Mouse (Mus musculus) kidney, adult 2 months (tissue): ENCODE measurements around the gene Catsper2. TPM values are rescaled to one million over a fixed set of nuclear protein-coding genes. Genes with fewer than 3 reads are reported as not detected.

Experiments
- DNase-seq: peaks from one replicate; pipeline ENCODE4 v3.0.0; 2021
- H3K27ac ChIP-seq: fragments of 200-500 bp; 2 replicates; pipeline ENCODE4 v1.5.1; 2012; ENCODE audit warnings: low read depth, low read length, control low read depth, inconsistent platforms; ENCODE audit not compliant: insufficient read depth
- H3K27me3 ChIP-seq: fragments of 200-500 bp; replicated peaks from 2 replicates; pipeline ENCODE4 v1.6.1; 2012; ENCODE audit warnings: mild to moderate bottlenecking, moderate library complexity, low read length, inconsistent platforms; ENCODE audit not compliant: control insufficient read depth, insufficient read depth
- H3K36me3 ChIP-seq: fragments of 200-500 bp; 2 replicates; pipeline ENCODE4 v1.6.1; 2012; ENCODE audit warnings: mild to moderate bottlenecking, moderate library complexity, low read length, inconsistent platforms; ENCODE audit not compliant: control insufficient read depth, insufficient read depth
- H3K4me1 ChIP-seq: fragments of 200-500 bp; 2 replicates; pipeline ENCODE4 v1.6.1; 2011; ENCODE audit warnings: low read length; ENCODE audit not compliant: control insufficient read depth, insufficient read depth
- H3K4me3 ChIP-seq: fragments of 200-500 bp; 2 replicates; pipeline ENCODE4 v1.5.1; 2011; ENCODE audit warnings: mild to moderate bottlenecking, low read depth, low read length, control low read depth; ENCODE audit not compliant: insufficient read depth
- CTCF ChIP-seq: fragments of 200-500 bp; conservative IDR thresholded peaks from 2 replicates; pipeline ENCODE4 v1.5.1; 2011; ENCODE audit warnings: low read depth, mild to moderate bottlenecking, control low read depth, low read length, moderate library complexity, mixed read lengths; ENCODE audit not compliant: insufficient read depth, insufficient read length
- POLR2A ChIP-seq: fragments of 200-500 bp; IDR thresholded peaks from one replicate; pipeline ENCODE4 v1.6.1; 2011; ENCODE audit warnings: low read depth, low read length, control low read depth
- WGBS: fragments of 180-500 bp; shearing (Covaris S2); methylation state at CpG from one replicate; pipeline ENCODE4 v1.1.7; 2018; 5-methylcytosine and 5-hydroxymethylcytosine counted together
- polyA plus RNA-seq: library from polyadenylated mRNA; depleted of rRNA; stranded (reverse); fragments of >200 nt; gene quantifications from 2 replicates; pipeline ENCODE4 v1.2.3, GENCODE M21; 2012; rRNA removed

Catsper2 gene
- polyA plus RNA-seq, 1 experiment = 1.0 TPM

DNA sequence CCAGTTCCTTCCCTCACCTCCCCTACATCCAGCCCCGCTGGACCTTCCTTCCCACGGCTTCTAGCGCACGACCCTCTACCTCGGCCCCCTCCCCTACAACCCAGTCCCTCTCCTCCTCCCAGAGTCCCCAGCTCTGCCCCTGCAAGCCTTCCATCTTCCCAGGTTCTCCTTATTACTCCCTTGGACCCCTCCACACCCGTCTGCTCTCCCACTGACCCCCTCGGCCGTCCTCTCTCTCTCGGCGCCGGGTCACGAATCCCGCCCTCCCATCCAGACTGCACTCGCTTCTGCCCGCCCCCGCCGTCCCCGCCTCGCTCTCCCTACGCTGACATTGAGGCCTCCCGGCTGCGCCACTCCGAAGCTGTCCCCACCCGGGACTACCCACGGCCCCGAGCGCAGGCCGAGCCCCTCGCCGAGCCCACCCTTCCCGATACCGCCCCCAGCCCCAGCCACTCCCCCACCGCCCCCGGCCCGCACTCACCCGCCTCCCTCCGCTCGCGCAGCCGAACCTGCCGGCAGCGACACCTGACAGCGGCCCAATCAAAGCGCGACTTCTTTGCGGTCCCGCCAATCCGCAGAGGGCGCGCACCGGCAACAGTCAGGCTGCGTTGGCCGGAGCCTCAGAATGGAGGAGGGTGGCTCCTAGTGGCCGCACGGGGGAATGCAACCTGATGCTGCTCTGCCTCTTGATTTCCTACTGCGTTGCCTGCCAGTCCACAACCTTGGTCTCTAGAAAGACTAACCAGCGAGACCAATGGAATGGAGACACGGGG, 58.6 kb downstream of the Catsper2 start, which contains the start of gene Ppip5k1:
Gene Ppip5k1, minus strand, starts transcription at position 577 of the 773 bp plus-strand sequence.
- Histone ChIP-seq H3K27ac (peak within 1 kb of the TSS; percentile 56), H3K4me1 (peaks cover 5% of the 10 kb centered on the region; the same call in 1 of the 2 replicates), H3K4me3 (peak within 1 kb of the TSS; percentile 94), H3K36me3 (no peaks in the 10 kb centered on the region), H3K27me3 (no peaks in the 10 kb centered on the region)
- 2% methylated on average over 58 of the region's 58 CpGs for WGBS
- TF ChIP-seq CTCF (peak; percentile 93), POLR2A (no peak)
- DNase-seq = peak; percentile 99

DNA sequence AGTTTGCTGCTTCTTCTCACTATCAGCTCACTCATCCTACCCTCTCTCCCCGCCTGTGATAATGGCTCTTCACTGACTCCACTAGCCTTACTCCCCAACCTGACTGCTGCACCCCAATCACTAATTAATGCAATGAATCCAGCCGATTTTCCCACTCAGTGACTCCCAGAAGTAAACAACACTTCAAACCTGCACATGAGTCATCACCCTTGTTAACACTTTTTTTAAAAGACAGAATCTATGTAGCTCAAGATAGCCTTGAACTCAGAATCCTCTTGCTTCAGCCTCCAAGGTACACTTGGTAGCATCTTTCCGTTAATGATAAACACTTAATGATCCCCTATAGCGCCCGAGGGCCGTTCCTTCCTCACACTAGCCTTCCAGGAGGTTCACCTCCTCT, 59.2 kb downstream of the Catsper2 start:
- WGBS = 3% methylated on average over 6 of the region's 6 CpGs
- H3K27ac ChIP-seq = peak overlapping the region; percentile 56

DNA sequence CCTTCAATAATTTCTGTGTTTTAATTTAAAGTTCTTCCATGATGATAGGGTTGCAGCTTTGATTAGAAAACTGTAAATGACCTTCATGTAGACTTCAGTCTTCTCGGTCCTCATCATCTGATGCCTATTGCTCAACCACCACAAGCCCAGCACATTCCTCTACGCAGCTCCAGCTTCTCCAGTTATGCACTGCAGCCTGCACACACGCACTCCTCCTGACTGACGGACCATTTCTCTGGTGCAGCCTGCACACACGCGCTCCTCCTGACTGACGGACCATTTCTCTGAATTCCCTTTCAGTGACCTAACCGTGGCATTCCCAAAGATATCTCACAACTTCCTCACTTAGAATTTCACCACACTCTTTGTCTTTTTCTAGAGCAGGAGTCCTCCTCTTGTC, 60.4 kb downstream of the Catsper2 start:
- no peak for TF ChIP-seq CTCF
- no peak for TF ChIP-seq POLR2A
- Histone ChIP-seq H3K36me3 (peaks cover 4% of the 10 kb centered on the region; the same call in 1 of the 2 replicates), H3K4me1 (peaks cover 5% of the 10 kb centered on the region; the same call in 1 of the 2 replicates), H3K4me3 (no peak overlapping the region), H3K27ac (no peak overlapping the region), H3K27me3 (no peaks in the 10 kb centered on the region)
- peak; percentile 23 for DNase-seq
- WGBS = 31% methylated on average over 8 of the region's 8 CpGs

More for the DNA sequence above, 59.2 kb downstream of the Catsper2 start:
- peak overlapping the region; percentile 94 for H3K4me3 ChIP-seq
- H3K27me3 ChIP-seq = no peaks in the 10 kb centered on the region
- H3K36me3 ChIP-seq = no peaks in the 10 kb centered on the region
- DNase-seq = peak; percentile 11
- no peak for TF ChIP-seq POLR2A
- TF ChIP-seq CTCF = no peak
- H3K4me1 ChIP-seq = peaks cover 5% of the 10 kb centered on the region; the same call in 1 of the 2 replicates

Other genes with a start within 250 kb of the Catsper2 start
- 25.8 and 29.7 TPM in 2 replicates for gene Tubgcp4, start 243.1 kb downstream of the Catsper2 start, polyA plus RNA-seq
- 4.8 and 5.8 TPM in 2 replicates for gene Zscan29, start 242.7 kb downstream of the Catsper2 start, polyA plus RNA-seq
- gene Trp53bp1, start 142.4 kb downstream of the Catsper2 start, polyA plus RNA-seq = 16.3 and 18.5 TPM in 2 replicates
- gene Map1a, start 124.2 kb downstream of the Catsper2 start, polyA plus RNA-seq = 1.1 and 1.3 TPM in 2 replicates
- gene Ppip5k1, start 58.4 kb downstream of the Catsper2 start, polyA plus RNA-seq = 41.5 and 56.7 TPM in 2 replicates
- gene Ckmt1, start 56.1 kb downstream of the Catsper2 start, polyA plus RNA-seq = 107 and 124 TPM in 2 replicates
- gene Strc, start 26.6 kb downstream of the Catsper2 start, polyA plus RNA-seq = not detected in 2 replicates
- gene Pdia3, start within 50 bp of the Catsper2 start, polyA plus RNA-seq = 239 and 531 TPM in 2 replicates
- gene Ell3, start 30.5 kb upstream of the Catsper2 start, polyA plus RNA-seq = 17.2 and 17.8 TPM in 2 replicates
- gene Serf2, start 35.4 kb upstream of the Catsper2 start, polyA plus RNA-seq = 392 and 400 TPM in 2 replicates
- 6.4 and 6.5 TPM in 2 replicates for gene Hypk, start 39.5 kb upstream of the Catsper2 start, polyA plus RNA-seq
- gene Serinc4, start 43.0 kb upstream of the Catsper2 start, polyA plus RNA-seq = 0.44 and 0.54 TPM in 2 replicates
- gene Mfap1b, start 60.3 kb upstream of the Catsper2 start, polyA plus RNA-seq = 3.3 and 4.9 TPM in 2 replicates
- gene Mfap1a, start 92.9 kb upstream of the Catsper2 start, polyA plus RNA-seq = 3.3 and 5.6 TPM in 2 replicates
- 2.0 TPM in 2 replicates for gene Wdr76, start 92.9 kb upstream of the Catsper2 start, polyA plus RNA-seq